Mouse (Mus musculus) heart, adult 18-20 months (tissue): Measurements from ENCODE around the gene Fam228a. TPM values are rescaled to one million over a fixed set of nuclear protein-coding genes. Genes with fewer than 3 reads are reported as not detected.

Source experiments
- total RNA-seq, 2 experiments: library from RNA; stranded (reverse); gene quantifications; 2 replicates each; pipeline ENCODE4 v1.2.3; 2021

Fam228a gene
- total RNA-seq, 2 experiments from 2014 or later = 0.15 to 0.23 TPM

Other genes with a start within 250 kb of the Fam228a start
- gene Itsn2, start 145.8 kb downstream of the Fam228a start, total RNA-seq = 10 to 100 TPM; 36.6 to 37.3 TPM
- gene Gm3625, start 145.5 kb downstream of the Fam228a start, total RNA-seq = not detected
- gene Pfn4, start 30.6 kb upstream of the Fam228a start, total RNA-seq = 1 to 10 TPM; 4.1 to 4.2 TPM
- gene Fam228b, start 30.8 kb upstream of the Fam228a start, total RNA-seq = 1 to 10 TPM; 3.1 to 3.4 TPM
- gene Sf3b6, start 79.1 kb upstream of the Fam228a start, total RNA-seq = 10 to 100 TPM; 41.5 TPM
- gene Fkbp1b, start 103.2 kb upstream of the Fam228a start, total RNA-seq = under 1 TPM in 1 of 2 experiments, not detected in 1; 0.74 TPM
- gene Wdcp, start 104.9 kb upstream of the Fam228a start, total RNA-seq = 1 to 10 TPM; 7.3 to 8.4 TPM
- under 1 TPM; 0.52 to 0.93 TPM for gene Mfsd2b, start 135.9 kb upstream of the Fam228a start, total RNA-seq
- 10 to 100 TPM; 69.0 to 76.7 TPM for gene Ubxn2a, start 169.3 kb upstream of the Fam228a start, total RNA-seq
- gene Atad2b, start 178.9 kb upstream of the Fam228a start, total RNA-seq = 10 to 100 TPM; 11.6 to 12.4 TPM